Mouse (Mus musculus) intestine, embryonic 14.5 days (tissue): ENCODE data around the gene Btbd9. TPM values are rescaled to one million over a fixed set of nuclear protein-coding genes. Genes with fewer than 3 reads are reported as not detected.

ENCODE experiments used
- ATAC-seq: fragments of 200-750 bp; cut with Nextera tagmentation; replicated peaks from 2 replicates; pipeline ENCODE4 v1.8.0; 2017; ENCODE audit warnings: low read depth, moderate number of reproducible peaks, moderate TSS enrichment, moderate library complexity; ENCODE audit not compliant: low FRiP score, low TSS enrichment
- DNase-seq: peaks from one replicate; pipeline ENCODE4 v3.0.0-alpha.2; 2018; ENCODE audit warnings: low spot score
- H3K27ac ChIP-seq: fragments of 300-500 bp; sonication (generic); 2 replicates; pipeline ENCODE4 v1.5.1; 2014; ENCODE audit warnings: low read depth, mild to moderate bottlenecking, control low read depth
- H3K27me3 ChIP-seq: fragments of 300-500 bp; sonication (generic); replicated peaks from 2 replicates; pipeline ENCODE4 v1.6.1; 2014; ENCODE audit warnings: low read length, control low read depth; ENCODE audit not compliant: control insufficient read depth, insufficient read depth
- H3K36me3 ChIP-seq: fragments of 300-500 bp; sonication (generic); 2 replicates; pipeline ENCODE4 v1.6.1; 2014; ENCODE audit warnings: low read length, control low read depth; ENCODE audit not compliant: control insufficient read depth, insufficient read depth
- H3K4me1 ChIP-seq: fragments of 300-500 bp; sonication (generic); replicated peaks from 2 replicates; pipeline ENCODE4 v1.6.1; 2014; ENCODE audit warnings: low read length, control low read depth, mixed read lengths; ENCODE audit not compliant: control insufficient read depth, insufficient read depth
- H3K4me2 ChIP-seq: fragments of 300-500 bp; sonication (generic); 2 replicates; pipeline ENCODE4 v1.6.1; 2014; ENCODE audit warnings: low read length
- H3K4me3 ChIP-seq: fragments of 300-500 bp; sonication (generic); 2 replicates; pipeline ENCODE4 v1.5.1; 2014; ENCODE audit warnings: low read depth, low read length, control low read depth, mixed read lengths
- H3K9ac ChIP-seq: fragments of 300-500 bp; sonication (generic); 2 replicates; pipeline ENCODE4 v1.6.1; 2014; ENCODE audit warnings: mild to moderate bottlenecking, low read length
- H3K9me3 ChIP-seq: fragments of 300-500 bp; sonication (generic); 2 replicates; pipeline ENCODE4 v1.6.1; 2016; ENCODE audit warnings: low read length, control low read depth; ENCODE audit not compliant: control insufficient read depth
- WGBS: fragments of 180-500 bp; shearing (Covaris S2); extraction: QIAGEN DNeasy Blood & Tissue Kit; methylation state at CpG from one replicate; pipeline ENCODE4 v1.1.7; 2014; 5-methylcytosine and 5-hydroxymethylcytosine counted together
- polyA plus RNA-seq: library from polyadenylated mRNA; unstranded; fragments of >200 nt; fragmentation: Nextera tagmentation; extraction: Ambion mirVana; gene quantifications from 2 replicates; pipeline ENCODE4 v1.2.1, GENCODE M21; 2014

Gene Btbd9
- polyA plus RNA-seq, 1 experiment from 2014 or later, result 53.7 TPM

DNA sequence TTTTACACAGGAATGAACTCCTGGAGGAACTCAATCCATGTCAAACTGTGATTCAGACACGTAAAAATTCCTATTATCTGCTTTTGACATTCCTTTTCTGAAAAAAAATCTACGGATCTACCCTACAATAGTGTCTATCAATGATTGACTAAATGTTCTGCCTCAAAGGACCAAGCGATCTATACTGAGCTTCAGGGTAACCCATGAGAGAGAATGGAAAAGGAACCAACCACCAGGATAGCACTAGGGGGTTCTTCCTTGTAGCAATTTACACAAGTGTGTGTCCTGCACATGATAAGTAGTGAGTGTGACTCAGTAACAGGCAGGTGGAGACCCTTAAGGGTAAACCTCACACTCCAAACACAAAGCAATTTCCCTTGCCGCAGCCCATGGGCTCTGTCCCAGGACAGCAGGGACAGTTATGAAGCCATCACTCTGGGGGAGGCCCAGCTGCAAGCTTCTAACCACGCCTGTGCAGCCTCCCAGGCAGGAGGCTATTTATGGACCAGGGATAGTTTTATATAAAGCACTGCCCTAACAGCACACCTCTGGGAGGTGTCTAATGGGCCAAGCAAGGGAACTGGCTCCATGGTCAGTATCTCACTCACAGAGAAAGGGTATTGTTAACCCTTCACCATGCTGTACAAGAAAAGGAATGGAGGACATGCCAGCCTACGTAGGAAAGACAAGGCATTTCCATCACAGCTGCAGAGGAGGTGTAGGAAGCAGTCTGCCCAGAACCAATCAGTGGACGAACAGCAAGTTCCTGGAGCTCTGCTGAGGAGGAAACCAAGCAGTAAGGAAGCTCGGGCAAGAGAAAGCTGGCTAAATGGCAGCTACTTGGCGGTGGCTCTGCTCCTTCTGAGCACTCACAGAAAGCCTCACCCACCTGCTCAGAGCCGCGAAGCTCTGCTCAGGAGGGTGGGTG, 306.9 kb downstream of the Btbd9 start:
- Histone ChIP-seq H3K9ac (no peak overlapping the region), H3K27ac (no peak overlapping the region), H3K4me1 (no peaks in the 10 kb centered on the region), H3K4me3 (no peak overlapping the region), H3K36me3 (no peaks in the 10 kb centered on the region), H3K4me2 (no peak overlapping the region), H3K27me3 (no peaks in the 10 kb centered on the region), H3K9me3 (no peaks in the 10 kb centered on the region)
- 51% methylated on average over 11 of the region's 11 CpGs for WGBS
- ATAC-seq, result no peak
- DNase-seq, result no peak

DNA sequence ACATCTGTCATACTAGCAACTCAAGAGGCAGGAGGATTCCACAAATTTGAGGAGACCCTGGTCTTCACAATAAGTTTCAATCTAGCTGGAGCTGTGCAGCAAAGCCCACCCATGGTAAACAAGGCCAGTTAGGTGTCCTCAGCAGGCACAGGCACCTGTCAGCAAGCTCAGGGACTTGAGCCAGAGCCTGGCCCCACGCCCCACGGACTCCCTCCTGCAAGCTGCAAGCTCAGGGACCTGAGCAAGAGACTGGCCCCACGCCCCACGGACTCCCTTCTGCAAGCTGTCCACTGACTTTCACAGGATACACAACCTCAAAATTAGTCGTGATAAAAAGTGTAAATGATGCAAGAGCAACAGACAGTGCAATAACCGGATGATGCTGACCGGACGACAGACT, 307.8 kb downstream of the Btbd9 start:
- WGBS, result 88% methylated on average over 8 of the region's 8 CpGs
- H3K4me1 ChIP-seq, result 0 out of 2 replicates have a peak, but pooled peaks cover under 1% of the 10 kb centered on the region
- no peak for DNase-seq

DNA sequence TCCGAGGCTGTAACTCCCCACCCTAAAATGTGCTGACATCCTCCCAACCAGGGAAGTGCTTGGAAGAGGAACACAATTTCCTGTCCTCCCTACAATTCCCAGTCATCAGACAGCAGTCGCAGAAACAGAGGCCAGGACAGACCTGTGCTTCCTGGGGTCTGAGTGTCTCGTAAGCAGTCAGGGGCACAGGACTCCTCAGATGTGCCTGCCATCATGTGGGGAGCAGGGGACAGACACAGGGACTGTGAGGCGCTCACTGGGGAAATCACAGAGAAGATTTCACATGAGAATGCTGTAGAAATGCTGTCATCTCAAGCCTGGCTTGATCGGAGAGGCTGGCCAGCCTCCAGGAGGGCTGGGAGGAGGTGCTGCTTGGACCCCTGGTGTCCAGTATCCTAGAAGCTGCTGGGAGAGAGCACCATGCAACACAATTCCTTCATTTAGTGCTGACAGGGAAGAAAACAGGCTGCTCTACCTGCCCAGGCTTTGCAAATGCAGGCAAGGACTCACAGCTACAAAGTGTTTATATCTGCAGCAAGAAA, 308.8 kb downstream of the Btbd9 start:
- WGBS, result 65% methylated on average over 5 of the region's 5 CpGs
- Histone ChIP-seq H3K9me3 (no peaks in the 10 kb centered on the region), H3K4me3 (no peak overlapping the region), H3K4me1 (0 out of 2 replicates have a peak, but pooled peaks cover 8% of the 10 kb centered on the region), H3K27ac (no peak overlapping the region), H3K4me2 (no peak overlapping the region), H3K36me3 (no peaks in the 10 kb centered on the region), H3K27me3 (no peaks in the 10 kb centered on the region), H3K9ac (no peak overlapping the region)
- ATAC-seq (no peak), DNase-seq (no peak)

More for the DNA sequence above, 307.8 kb downstream of the Btbd9 start:
- ATAC-seq, result no peak
- no peaks in the 10 kb centered on the region for H3K9me3 ChIP-seq
- H3K4me2 ChIP-seq, result no peak overlapping the region
- H3K36me3 ChIP-seq, result no peaks in the 10 kb centered on the region
- H3K4me3 ChIP-seq, result no peak overlapping the region
- H3K27ac ChIP-seq, result no peak overlapping the region
- no peak overlapping the region for H3K9ac ChIP-seq
- H3K27me3 ChIP-seq, result no peaks in the 10 kb centered on the region

DNA sequence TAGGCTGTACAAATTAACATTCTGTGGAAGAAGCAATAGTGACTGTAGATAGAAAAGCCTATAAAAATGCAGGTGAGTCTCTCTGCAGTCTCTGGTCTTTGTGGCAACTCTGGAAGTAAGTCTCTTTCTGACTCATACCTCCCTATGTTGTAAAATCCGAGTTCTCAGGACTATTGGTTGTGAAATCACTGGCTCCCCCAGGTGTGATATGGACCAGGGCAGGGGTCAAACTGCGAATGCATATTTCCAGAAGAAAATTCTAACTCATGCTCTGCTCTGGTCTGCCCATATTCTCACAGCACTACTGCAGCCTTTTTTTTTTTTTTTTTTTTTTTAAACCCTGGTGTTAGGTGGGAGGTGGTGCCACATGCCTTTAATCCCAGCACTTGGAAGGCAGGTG, 312.8 kb downstream of the Btbd9 start:
- Histone ChIP-seq H3K4me1 (peaks cover 26% of the 10 kb centered on the region), H3K9me3 (no peaks in the 10 kb centered on the region), H3K9ac (no peak overlapping the region), H3K4me2 (no peak overlapping the region), H3K27me3 (no peaks in the 10 kb centered on the region), H3K27ac (no peak overlapping the region), H3K4me3 (no peak overlapping the region), H3K36me3 (no peaks in the 10 kb centered on the region)
- no peak for DNase-seq
- ATAC-seq, result no peak
- 61% methylated on average over 2 of the region's 2 CpGs for WGBS

DNA sequence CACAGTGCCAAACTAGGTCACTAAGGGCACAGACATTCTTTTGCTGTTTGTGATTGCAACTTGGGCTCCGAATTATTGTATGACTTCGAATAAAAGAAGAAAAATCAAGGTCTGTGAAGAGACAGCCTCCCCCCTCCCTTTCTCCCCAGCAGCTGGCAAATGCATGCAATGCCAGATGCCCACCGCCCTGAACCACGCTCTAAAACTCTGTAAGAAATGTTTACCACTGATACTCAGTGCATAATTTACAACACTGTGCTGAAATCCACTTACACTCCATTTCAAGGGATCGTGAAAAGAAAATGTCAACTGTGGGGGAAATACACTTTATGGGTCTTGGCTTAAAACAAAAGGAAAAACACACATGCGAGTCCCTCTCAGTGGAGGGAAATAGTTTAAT, 313.3 kb downstream of the Btbd9 start:
- Histone ChIP-seq H3K9ac (no peak overlapping the region), H3K9me3 (no peaks in the 10 kb centered on the region), H3K4me1 (peaks cover 26% of the 10 kb centered on the region), H3K27me3 (no peaks in the 10 kb centered on the region), H3K4me3 (no peak overlapping the region), H3K27ac (no peak overlapping the region), H3K4me2 (no peak overlapping the region), H3K36me3 (no peaks in the 10 kb centered on the region)
- ATAC-seq (no peak), DNase-seq (no peak)
- 56% methylated on average over 6 of the region's 6 CpGs for whole genome bisulfite sequencing

DNA sequence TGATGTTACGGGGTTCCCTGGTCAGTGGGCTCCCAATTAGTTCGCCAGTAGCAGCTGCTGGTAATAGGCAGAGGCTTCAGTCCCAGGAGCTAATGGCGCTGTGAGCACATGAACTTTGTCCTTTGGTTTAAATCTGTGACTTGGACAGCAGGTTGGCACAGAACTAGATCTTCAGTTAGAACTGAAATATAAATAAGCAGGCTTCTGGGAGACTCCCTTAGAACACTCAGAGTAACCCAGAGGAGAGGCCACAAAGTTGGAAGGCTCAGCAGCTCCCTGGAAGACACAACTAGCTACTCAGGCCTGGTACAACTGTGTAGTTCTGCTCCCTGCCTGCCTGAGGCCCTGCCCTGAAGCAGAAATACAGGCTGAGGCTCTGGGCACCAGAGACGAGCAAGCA, 313.8 kb downstream of the Btbd9 start:
- WGBS, result 73% methylated on average over 4 of the region's 4 CpGs
- no peak overlapping the region for H3K27ac ChIP-seq

DNA sequence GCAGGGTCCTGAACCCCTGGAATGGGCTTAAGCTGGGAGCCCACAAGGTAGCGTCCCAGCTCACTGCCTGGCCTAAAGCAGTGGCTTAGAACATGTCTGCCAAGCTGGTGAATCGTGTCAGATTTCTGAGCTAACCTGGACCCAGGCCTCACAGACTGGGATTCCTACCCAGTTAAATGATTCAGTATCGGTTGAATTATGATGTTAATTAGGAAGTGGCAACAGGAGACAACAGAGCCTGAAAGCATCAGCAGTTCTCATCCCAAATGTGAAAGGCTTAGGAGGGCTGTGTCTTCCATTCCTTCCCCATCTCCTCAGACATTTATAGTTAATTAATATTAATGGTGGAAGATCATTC, 314.3 kb downstream of the Btbd9 start:
- Histone ChIP-seq H3K4me1 (peaks cover 26% of the 10 kb centered on the region), H3K9me3 (no peaks in the 10 kb centered on the region), H3K9ac (no peak overlapping the region), H3K36me3 (no peaks in the 10 kb centered on the region), H3K27me3 (no peaks in the 10 kb centered on the region), H3K27ac (no peak overlapping the region), H3K4me3 (no peak overlapping the region), H3K4me2 (no peak overlapping the region)
- WGBS, result 84% methylated on average over 3 of the region's 3 CpGs
- DNase-seq, result no peak
- no peak for ATAC-seq

More for the DNA sequence above, 313.8 kb downstream of the Btbd9 start:
- Histone ChIP-seq H3K36me3 (no peaks in the 10 kb centered on the region), H3K9me3 (no peaks in the 10 kb centered on the region), H3K9ac (no peak overlapping the region), H3K4me2 (no peak overlapping the region), H3K27me3 (no peaks in the 10 kb centered on the region), H3K4me3 (no peak overlapping the region), H3K4me1 (peaks cover 26% of the 10 kb centered on the region)
- no peak for DNase-seq
- no peak for ATAC-seq

DNA sequence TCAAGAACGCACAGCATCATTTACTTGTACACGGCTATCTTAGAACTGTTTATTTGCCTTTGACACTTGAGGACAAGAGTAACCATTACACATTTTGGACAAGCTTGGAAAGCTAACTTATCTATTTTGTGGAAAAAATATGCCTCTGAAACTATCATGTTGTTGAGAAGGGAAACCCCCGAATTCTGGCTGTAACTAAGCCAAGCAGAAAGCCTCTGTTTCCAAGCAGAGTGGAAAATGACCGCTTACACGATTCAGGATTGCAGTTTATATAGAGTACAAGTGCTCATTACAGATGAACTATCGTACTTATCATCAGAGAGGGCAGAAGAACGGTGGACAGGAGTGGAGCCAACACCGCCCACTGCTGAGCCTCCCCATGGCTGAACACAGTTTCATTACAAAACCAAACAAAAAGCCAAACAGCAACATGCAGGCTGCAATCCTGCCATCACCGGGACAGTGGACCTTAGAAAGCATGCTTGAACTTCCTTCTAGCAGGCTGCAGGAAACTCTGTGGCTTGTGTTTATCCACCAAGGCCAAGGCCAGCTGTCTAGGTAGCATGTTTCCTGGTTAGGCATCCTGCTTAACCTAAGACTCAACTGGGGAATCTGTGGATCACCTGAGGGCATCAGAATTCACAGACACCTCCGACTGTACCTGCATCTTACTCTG, 314.8 kb downstream of the Btbd9 start:
- WGBS, result 53% methylated on average over 10 of the region's 10 CpGs
- H3K36me3 ChIP-seq, result no peaks in the 10 kb centered on the region
- H3K4me3 ChIP-seq, result no peak overlapping the region
- H3K4me1 ChIP-seq, result peaks cover 26% of the 10 kb centered on the region
- 0 out of 2 replicates have a peak overlapping the region, but pooled peaks have one; percentile 3 for H3K27ac ChIP-seq
- no peaks in the 10 kb centered on the region for H3K9me3 ChIP-seq
- no peak overlapping the region for H3K4me2 ChIP-seq
- no peaks in the 10 kb centered on the region for H3K27me3 ChIP-seq
- H3K9ac ChIP-seq, result no peak overlapping the region
- DNase-seq (no peak), ATAC-seq (no peak)
